Mouse (Mus musculus) adrenal gland, postnatal 14 days (tissue): ENCODE measurements around the gene Kcnmb2. TPM values are rescaled to one million over a fixed set of nuclear protein-coding genes. Genes with fewer than 3 reads are reported as not detected.

ENCODE experiments used
- DNase-seq: peaks from one replicate; pipeline ENCODE4 v3.0.0; 2021; ENCODE audit warnings: mixed read lengths
- long read RNA-seq, 2 experiments: library from polyadenylated mRNA; stranded (forward); transcript quantifications; one replicate each; pipeline ENCODE4 v2.0.0; 2021
- total RNA-seq: library from RNA; stranded (reverse); gene quantifications from 2 replicates; pipeline ENCODE4 v1.2.3, GENCODE M21; 2021

Kcnmb2 gene
- total RNA-seq: 2.6 and 3.4 TPM in 2 replicates
- long read RNA-seq, experiment 1, partial matches to known transcripts: 4 of 4 reads
- long read RNA-seq, experiment 1, other reads (novel, unspliced or antisense): 0 of 4 reads
- long read RNA-seq, experiment 2, partial matches to known transcripts: 1 of 1 reads
- long read RNA-seq, experiment 2, other reads (novel, unspliced or antisense): 0 of 1 reads

GRCm38 (mm10) chr3:31902504-31903330 lies at the start of gene Kcnmb2:
TSS of gene Kcnmb2 (plus strand) at chr3:31902507.
- DNase-seq: peak; percentile 25

DNA sequence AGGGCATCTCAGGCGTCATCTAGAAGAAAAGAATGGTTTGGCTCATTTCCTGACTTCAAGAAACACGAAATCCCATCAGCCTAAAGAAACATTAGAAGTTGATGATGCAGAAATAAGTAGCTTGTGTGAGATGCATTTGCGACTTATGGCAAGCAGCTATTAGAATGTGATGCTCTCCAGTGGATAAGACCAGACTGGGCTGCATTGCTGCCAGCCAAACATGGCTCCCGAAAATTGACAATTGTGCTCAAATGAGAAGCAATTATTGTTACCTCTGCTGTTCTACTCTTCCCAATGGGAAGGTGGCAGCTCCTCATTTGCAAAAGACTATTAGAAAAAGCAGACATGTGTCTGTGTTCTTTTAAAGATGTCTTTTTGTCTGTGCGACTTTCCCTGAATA lies 38.8 kb upstream of the Kcnmb2 start:
- DNase-seq: no peak

GRCm38 (mm10) chr3:31864070-31864469 lies 38.2 kb upstream of the Kcnmb2 start:
- no peak for DNase-seq

- no peak for DNase-seq
Measured at GRCm38 (mm10) chr3:31871461-31871860, 30.8 kb upstream of the Kcnmb2 start.

DNA sequence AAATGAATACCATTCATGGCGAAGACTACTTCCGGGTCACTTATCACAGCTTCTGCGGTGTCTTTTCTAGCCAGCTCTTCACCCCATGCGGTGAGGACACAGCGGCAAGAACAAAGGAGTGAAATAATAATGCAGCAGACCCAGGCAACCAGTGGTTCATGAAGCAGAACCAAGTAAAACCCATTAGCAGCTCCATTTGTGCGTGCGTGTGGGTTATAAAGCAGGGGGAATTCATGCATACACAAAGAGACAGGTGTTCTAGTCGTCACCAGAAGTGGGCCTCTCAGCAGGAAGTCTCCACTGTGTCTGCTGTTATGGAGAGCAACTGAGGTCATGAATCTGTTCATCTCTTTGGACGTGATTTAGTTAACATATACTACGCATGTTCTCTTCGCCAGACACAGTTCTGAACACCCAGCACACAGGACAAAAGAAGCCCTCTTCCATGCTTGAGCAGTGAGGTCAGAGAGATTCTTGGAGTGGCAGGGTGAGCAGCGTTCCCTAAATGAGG lies 19.6 kb upstream of the Kcnmb2 start:
- DNase-seq: no peak

- DNase-seq: no peak
Measured at GRCm38 (mm10) chr3:31892653-31893052, 9.7 kb upstream of the Kcnmb2 start.

DNA sequence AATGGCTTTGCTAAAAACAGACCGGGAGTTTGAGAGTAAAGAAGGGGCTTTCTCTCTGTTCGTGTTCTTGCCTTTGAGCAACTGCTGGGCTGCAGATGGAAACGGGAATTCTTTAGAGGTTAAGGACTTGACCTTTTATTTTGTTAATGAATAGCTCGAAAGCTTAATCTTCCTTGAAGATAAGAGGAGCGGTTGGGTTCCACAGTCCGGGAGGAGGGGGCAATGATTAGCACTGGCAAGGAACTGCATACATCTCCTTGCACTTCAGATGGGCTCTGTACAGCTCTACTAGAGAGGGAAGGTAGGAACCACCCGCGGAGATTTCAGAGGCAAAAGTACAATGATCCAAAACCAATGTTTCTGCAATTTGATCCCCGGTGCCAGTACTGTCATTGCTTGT lies 1.2 kb downstream of the Kcnmb2 start:
- no peak for DNase-seq

- no peak for DNase-seq
Measured at GRCm38 (mm10) chr3:31904156-31904555, 1.8 kb downstream of the Kcnmb2 start.

GRCm38 (mm10) chr3:31911168-31911567 lies 8.9 kb downstream of the Kcnmb2 start:
- no peak for DNase-seq

DNA sequence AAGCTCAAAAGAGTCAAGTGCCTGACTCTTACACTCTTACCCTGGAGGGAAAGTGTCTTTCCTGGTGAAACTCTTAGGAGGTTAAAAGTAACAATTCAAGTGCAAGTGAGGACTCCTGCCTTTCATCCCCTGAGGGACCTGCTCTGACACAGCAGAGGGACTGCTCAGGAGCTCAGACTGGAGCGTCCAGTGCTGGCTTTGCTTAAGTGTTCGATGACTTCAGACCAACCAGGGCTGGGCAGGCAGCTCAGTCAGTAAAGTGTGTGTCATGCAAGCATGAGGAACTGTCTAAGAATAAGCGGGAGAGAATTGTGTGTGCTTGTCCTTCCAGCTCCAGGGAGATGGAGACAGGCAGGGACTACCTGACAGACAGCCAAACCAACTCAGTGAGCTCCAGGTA lies 9.4 kb downstream of the Kcnmb2 start:
- DNase-seq: no peak

DNA sequence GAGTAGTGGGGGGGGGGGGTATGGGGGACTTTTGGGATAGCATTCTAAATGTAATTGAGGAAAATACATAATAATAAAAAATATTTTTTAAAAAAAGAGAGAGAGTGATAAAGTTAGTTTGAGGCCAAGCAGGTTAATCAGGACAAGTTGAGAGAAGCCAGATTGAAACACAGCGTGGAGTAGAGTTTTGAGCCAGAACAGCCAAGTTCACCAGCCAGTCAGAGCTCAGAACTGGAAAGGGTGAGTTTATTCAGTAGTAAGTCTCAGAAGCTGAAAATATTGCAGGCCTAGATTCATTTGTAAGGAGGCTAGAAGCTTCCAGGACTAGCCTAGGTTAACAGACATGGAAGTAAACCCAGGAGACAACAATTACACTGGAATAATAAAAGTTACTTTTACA lies 26.2 kb downstream of the Kcnmb2 start:
- DNase-seq: no peak

DNA sequence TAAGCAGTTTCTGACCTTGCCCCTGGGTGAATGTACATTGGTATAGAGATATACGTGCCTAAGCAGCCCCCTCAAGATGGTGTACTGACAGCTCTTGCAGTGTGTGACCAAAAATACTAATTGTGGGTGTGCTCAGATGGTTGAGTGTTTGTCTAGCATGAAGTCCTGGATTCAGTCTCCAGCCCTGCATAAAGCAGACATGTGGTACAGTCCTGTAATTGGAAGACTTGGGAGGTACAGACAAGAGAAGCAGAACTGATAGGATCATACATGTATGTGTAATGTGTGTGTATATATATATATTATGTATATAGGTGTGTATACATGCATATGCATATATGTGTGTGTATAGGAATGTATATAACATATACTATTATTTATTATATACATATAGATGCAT lies 32.4 kb downstream of the Kcnmb2 start:
- DNase-seq: no peak

DNA sequence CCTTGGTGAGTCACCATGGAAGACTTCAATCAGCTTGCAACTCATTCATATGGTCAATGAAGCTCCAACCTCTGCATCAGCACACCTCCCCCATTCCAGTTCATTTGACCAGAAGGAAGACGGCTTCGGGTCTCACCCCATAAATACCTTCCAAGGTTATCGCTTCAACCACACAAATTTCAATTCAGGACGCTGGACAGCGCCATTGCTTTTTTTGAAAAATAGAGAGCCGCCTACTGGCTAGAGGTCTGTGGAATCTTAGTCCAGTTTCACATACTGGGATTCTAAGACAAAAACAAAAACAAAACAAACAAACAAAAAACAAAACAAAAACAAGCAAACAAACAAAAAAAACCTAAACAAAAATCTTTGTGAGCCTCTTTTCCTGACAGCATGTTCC lies 39.2 kb downstream of the Kcnmb2 start:
- DNase-seq: peak; percentile 32

- DNase-seq: no peak
Measured at GRCm38 (mm10) chr3:31954213-31954612, 51.9 kb downstream of the Kcnmb2 start.

GRCm38 (mm10) chr3:31955004-31955403 lies 52.7 kb downstream of the Kcnmb2 start:
- no peak for DNase-seq

GRCm38 (mm10) chr3:31959821-31960220 lies 57.5 kb downstream of the Kcnmb2 start:
- peak; percentile 4 for DNase-seq

GRCm38 (mm10) chr3:31961175-31961574 lies 58.9 kb downstream of the Kcnmb2 start:
- no peak for DNase-seq

GRCm38 (mm10) chr3:31963076-31963475 lies 60.8 kb downstream of the Kcnmb2 start:
- no peak for DNase-seq

GRCm38 (mm10) chr3:31979661-31980060 lies 77.4 kb downstream of the Kcnmb2 start:
- no peak for DNase-seq

- DNase-seq: no peak
Measured at GRCm38 (mm10) chr3:31982444-31982843, 80.1 kb downstream of the Kcnmb2 start.

DNA sequence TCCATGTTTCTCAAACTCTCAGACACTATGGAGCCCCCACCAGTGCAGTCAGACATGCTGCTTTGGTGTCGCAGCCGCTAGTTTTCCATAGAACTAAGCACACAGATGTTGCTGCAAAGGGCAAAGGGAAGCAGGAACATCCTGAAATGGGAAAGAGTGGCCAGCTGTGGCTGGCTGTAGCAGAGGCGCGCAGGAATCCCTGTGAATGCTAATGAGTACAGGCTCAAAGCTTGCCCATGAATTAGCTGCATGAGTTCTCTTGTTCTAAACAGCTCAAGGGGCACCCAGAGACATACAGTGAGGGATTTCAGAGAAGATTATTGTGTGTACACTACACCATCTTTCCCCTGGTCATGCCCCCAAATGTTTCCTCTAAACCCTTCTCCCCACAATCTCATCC lies 82.8 kb downstream of the Kcnmb2 start:
- DNase-seq: no peak

DNA sequence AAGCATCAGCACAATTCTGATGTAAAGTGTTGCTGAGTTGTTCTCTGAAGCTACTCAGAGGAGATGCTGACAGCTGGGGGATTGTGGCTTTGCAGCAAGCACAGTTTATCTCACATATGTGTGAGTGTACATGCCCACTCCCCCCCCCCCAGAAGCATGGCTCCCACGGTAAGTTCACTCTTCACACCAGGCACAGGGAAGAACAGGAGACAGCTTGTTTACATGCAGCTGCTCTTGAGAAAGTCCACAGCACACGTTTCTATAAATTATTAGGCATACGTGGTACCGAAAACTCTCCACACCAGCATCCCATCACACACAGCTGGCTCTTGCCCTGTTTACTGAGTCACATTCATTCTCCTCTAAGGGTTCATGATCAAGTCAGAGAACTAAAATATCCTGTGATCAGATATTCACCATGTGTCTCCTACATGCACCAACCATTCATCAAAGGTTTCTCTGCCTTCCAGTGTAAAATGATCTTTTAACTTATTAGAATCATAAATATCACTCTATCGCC lies 89.3 kb downstream of the Kcnmb2 start:
- DNase-seq: no peak

DNA sequence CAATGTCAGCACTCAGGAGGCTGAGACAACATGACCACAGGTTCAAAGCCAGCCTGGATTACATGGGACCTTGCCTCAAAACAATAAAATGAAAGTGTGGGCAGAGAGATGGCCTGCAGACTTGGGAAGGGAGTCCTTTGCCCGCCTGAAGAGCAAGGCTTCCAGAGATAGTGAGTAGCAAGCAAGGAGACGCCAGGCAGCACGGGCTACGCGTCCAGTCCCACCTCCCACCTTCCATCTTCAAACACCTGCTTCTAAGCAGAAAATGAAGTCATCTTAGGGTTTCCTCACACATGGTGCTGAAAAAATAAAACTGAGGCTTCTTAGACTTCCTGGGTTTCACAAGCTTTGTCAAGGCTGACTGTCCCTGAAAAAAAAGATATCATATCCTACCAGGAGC lies 109.3 kb downstream of the Kcnmb2 start:
- no peak for DNase-seq
